Mouse (Mus musculus): ENCODE data around the gene Runx2.

Gene Runx2

GRCm38 (mm10) chr17:44613716-44614715, 200.6 kb downstream of the Runx2 start:
- DNase-seq = peak; percentile 60

DNA sequence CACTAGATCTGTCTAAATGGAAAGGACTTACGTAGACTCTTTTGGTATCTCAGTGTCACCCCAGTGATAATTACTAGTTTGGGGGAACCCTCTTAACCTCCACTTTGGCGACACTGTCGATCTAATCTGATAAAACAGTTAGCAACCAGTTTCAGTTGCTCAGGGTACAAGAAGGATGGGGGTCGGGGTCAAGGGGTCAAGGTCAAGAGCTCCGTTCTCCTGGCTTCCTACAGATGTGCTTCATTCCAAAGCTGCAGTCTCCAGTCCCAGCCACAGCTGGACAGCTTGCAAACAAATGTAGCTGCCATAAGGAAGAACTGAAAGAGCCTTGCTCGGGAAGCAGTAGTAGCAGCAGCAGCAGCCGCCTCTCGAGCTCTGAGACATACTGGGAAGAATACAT, 202.0 kb downstream of the Runx2 start:
- peak; percentile 28 for DNase-seq

DNA sequence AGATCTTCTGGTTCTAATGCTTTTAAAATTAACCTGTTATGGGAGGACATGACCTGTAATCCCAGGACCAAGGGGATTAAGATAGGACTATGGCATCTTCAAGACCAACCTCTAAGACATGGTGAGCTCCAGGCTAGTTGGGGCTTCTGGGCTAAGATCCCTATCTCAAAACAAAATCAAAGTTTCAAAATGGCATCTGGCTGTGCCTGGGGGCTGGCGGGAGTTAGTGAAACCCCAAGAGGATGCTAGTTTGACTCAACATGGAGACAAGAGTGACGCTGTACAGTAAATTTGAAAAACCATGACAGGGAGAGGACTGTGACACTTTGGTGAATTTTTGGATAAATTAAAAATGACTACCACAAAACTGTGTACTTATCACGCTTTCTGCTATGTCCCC, 202.6 kb downstream of the Runx2 start:
- DNase-seq = no peak

- no peak for DNase-seq
These were observed 203.1 kb downstream of the Runx2 start for GRCm38 (mm10) chr17:44611543-44611942.

DNA sequence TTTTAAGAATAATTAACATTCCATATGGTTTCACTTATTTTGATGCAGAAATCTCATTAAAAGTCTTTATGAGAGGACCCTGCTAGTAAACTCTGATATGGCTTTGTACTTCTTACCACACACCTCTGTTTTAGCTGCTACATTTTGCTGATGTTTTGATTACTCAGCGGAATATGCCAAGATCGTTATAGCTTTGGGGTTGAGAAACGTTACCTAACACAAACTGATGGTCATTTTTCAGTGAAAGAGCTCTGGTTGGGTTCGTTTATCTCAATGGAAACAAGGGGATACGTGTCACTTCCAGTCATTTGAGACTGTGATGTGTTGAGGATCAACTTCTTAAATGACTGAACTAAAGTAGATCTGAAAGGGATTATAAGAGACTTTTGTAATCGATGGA, 203.8 kb downstream of the Runx2 start:
- DNase-seq = no peak

- DNase-seq = no peak
These were observed 204.5 kb downstream of the Runx2 start for GRCm38 (mm10) chr17:44609897-44610641.

DNA sequence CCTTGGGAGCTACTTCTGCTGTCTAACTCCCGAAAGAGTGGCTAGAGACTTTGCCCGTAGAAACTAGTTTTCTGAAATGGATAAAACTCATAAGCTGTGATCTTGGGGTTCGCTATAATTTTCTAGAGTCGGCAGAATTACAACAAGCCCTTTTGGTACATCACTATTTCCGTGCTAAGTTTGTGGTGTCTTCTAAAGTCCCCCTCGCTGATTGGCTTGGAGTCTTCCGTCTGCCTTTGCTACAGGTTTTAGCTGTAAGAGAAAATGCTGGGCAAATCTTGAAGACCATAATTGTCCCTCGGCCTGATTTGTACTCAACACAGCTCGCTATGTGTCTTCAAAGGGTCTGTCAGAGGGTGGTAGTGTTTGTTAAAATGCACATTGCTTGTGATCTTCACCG, 205.2 kb downstream of the Runx2 start:
- DNase-seq = no peak

DNA sequence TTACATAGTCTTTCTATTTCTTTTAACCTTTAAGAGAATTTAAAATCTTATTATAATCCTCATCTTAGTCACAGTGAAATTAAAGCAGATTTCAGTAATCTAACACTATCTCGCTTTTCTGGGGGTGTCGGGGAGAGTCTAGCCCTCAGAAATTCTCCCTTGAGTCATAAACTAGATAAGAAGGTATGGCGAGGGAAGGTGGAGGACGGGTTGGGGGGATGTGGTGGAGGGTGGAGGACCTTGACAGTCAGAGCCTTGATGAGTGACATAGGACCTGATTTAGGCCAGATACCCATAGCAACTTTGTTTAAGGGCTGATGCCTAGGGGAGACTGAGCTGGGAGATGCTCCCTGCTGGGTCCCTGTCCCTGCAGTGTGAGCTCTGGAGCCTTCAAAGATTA, 205.7 kb downstream of the Runx2 start:
- no peak for DNase-seq

- DNase-seq = no peak
These were observed 207.2 kb downstream of the Runx2 start for GRCm38 (mm10) chr17:44607383-44607782.

DNA sequence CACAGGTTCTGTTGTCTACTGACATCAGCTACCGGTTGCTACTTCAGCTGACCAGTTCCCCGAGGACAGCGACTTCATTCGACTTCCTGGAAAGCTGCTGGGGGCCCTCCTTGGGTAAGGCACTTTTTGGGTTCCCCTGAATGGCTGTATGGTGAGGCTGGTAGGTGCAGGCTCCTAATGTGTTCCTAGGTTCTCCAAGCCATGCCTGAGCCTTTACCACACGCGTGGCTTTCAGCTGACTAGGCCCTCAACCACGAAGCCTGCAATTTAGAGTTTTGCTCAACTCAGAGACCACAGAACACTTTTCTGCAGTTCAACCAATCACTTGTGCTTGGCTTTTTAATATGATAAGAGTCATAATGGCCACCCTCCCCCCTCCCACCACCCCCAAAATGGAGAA, 208.4 kb downstream of the Runx2 start:
- no peak for DNase-seq

GRCm38 (mm10) chr17:44605749-44606148, 208.8 kb downstream of the Runx2 start:
- no peak for DNase-seq

- no peak for DNase-seq
These were observed 211.4 kb downstream of the Runx2 start for GRCm38 (mm10) chr17:44603170-44603569.

GRCm38 (mm10) chr17:44601317-44602021, 213.1 kb downstream of the Runx2 start:
- DNase-seq = peak; percentile 29

DNA sequence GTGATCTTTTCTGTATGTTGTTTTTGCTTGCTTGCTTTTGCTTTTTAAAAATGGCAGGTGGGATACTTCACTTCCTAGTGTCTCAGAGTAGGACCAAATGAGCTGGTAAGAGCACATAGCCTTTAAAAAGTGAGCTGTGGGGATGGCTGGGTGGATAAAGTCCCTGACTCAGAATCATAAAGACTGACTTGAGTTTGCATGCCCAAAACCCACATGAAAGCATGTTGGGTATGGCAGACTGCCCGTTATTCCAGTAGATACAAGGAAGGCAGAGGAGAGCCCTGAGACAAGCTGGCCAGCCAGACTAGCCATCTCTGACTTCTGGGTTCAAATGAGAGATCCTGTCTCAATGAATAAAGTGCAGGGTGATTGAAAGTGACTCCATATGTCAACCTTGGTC, 214.7 kb downstream of the Runx2 start:
- no peak for DNase-seq

- no peak for DNase-seq
These were observed 215.5 kb downstream of the Runx2 start for GRCm38 (mm10) chr17:44599132-44599531.

- DNase-seq = peak; percentile 34
These were observed 216.6 kb downstream of the Runx2 start for GRCm38 (mm10) chr17:44597918-44598504.

GRCm38 (mm10) chr17:44592737-44593090, 221.9 kb downstream of the Runx2 start:
- no peak for DNase-seq

DNA sequence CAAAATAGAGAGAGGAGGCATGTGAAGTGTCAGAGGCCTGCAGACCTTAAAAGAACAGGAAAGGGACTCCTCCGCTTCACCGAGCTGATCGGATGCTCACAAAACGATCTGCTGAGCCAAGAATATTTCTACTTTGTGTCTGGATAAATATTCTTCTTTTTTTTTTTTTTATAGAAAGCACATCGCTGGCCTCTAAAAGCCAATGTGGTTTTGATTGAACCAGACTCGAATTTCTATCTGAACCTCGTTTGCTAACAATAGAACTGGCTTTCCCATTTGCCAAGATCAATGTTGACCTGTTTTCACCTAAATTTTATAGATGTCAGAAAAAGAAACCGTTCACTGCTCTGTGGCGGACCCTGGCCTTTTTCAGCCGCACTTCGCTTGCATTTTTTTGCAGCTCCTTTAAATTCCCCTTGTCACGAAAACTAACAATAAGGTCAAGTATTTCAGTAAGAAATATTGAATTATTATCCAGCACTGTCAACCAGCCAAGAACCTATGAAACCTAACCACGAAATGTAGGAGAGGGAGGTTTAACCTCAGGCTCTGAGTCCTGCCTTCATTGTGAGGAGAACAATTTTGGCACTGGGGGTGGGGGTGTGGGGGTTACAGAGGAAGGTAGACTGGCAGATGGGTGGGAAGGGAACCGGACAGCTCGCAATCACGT, 222.4 kb downstream of the Runx2 start:
- DNase-seq = no peak

GRCm38 (mm10) chr17:44588470-44588869, 226.1 kb downstream of the Runx2 start:
- peak; percentile 25 for DNase-seq

GRCm38 (mm10) chr17:44588020-44588419, 226.6 kb downstream of the Runx2 start:
- DNase-seq = peak; percentile 15

DNA sequence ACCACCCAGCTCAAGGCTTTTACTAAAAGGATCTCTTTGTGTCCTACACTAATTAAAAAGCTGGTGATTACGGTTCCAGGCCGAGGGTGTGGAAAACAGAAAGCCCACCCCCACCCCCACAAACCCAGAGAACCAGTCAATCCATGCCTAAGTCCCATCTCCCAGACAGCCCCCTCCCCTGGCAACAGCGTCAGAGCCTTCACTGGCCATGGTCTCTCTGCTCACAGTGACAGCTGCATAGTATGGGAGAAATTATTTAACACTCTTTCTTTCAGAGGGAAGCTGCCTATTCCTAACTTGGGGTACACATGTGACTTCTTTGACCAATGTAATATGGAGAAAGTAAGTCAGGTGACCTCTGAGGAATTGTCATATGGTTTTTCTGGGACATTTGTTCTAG, 228.4 kb downstream of the Runx2 start:
- DNase-seq = no peak

GRCm38 (mm10) chr17:44584781-44585180, 229.8 kb downstream of the Runx2 start:
- no peak for DNase-seq
